Mouse (Mus musculus): ENCODE measurements around the gene Cdhr3.
"Not testable (repeated sequence)": the region's sequence is repeated elsewhere in the genome, so short reads cannot be mapped to it uniquely, and the experiment has no call there.

The Cdhr3 gene

GRCm38 (mm10) chr12:33076309-33076708, 16.4 kb downstream of the Cdhr3 start:
- DNase-seq (ENCODE audit: low read depth) = no peak

GRCm38 (mm10) chr12:33071901-33072672, 20.6 kb downstream of the Cdhr3 start:
- DNase-seq (ENCODE audit: low read depth) = no peak

GRCm38 (mm10) chr12:33068977-33069376, 23.7 kb downstream of the Cdhr3 start:
- DNase-seq (ENCODE audit: low read depth) = no peak

GRCm38 (mm10) chr12:33066355-33066754, 26.3 kb downstream of the Cdhr3 start:
- DNase-seq (ENCODE audit: low read depth) = no peak

GRCm38 (mm10) chr12:33065162-33065561, 27.5 kb downstream of the Cdhr3 start:
- no peak for DNase-seq (ENCODE audit: low read depth)

GRCm38 (mm10) chr12:33064266-33064665, 28.4 kb downstream of the Cdhr3 start:
- DNase-seq (ENCODE audit: low read depth) = no peak

- DNase-seq (ENCODE audit: low read depth) = no peak
These were observed 29.4 kb downstream of the Cdhr3 start for GRCm38 (mm10) chr12:33063250-33063649.

- not testable (repeated sequence) for DNase-seq (ENCODE audit: low read depth)
These were observed 30.3 kb downstream of the Cdhr3 start for GRCm38 (mm10) chr12:33062379-33062778.

GRCm38 (mm10) chr12:33061651-33062050, 31.0 kb downstream of the Cdhr3 start:
- DNase-seq (ENCODE audit: low read depth) = no peak

- DNase-seq (ENCODE audit: low read depth) = no peak
These were observed 35.2 kb downstream of the Cdhr3 start for GRCm38 (mm10) chr12:33057231-33058048.

GRCm38 (mm10) chr12:33056574-33056973, 36.1 kb downstream of the Cdhr3 start:
- DNase-seq (ENCODE audit: low read depth) = no peak

GRCm38 (mm10) chr12:33056074-33056473, 36.6 kb downstream of the Cdhr3 start:
- DNase-seq (ENCODE audit: low read depth) = no peak

- DNase-seq (ENCODE audit: low read depth) = no peak
These were observed 38.9 kb downstream of the Cdhr3 start for GRCm38 (mm10) chr12:33053746-33054145.

GRCm38 (mm10) chr12:33053311-33053710, 39.4 kb downstream of the Cdhr3 start:
- DNase-seq (ENCODE audit: low read depth) = no peak

GRCm38 (mm10) chr12:33048391-33048790, 44.3 kb downstream of the Cdhr3 start:
- DNase-seq (ENCODE audit: low read depth) = no peak

- no peak for DNase-seq (ENCODE audit: low read depth)
These were observed 46.2 kb downstream of the Cdhr3 start for GRCm38 (mm10) chr12:33046434-33046833.

- no peak for DNase-seq (ENCODE audit: low read depth)
These were observed 46.9 kb downstream of the Cdhr3 start for GRCm38 (mm10) chr12:33045533-33046361.

- DNase-seq (ENCODE audit: low read depth) = no peak
These were observed 51.2 kb downstream of the Cdhr3 start for GRCm38 (mm10) chr12:33041476-33041875.

GRCm38 (mm10) chr12:33040811-33041210, 51.9 kb downstream of the Cdhr3 start:
- DNase-seq (ENCODE audit: low read depth) = no peak

- DNase-seq (ENCODE audit: low read depth) = no peak
These were observed 54.0 kb downstream of the Cdhr3 start for GRCm38 (mm10) chr12:33038676-33039075.

- DNase-seq (ENCODE audit: low read depth) = no peak
These were observed 56.8 kb downstream of the Cdhr3 start for GRCm38 (mm10) chr12:33035719-33036521.

Data from c-Kit-positive CD71-negative TER-119-negative erythroid progenitor cells, embryonic 14.5 days (primary cell).